Mouse (Mus musculus): Measurements from ENCODE around the gene Mb21d2.

Mb21d2 gene

DNA sequence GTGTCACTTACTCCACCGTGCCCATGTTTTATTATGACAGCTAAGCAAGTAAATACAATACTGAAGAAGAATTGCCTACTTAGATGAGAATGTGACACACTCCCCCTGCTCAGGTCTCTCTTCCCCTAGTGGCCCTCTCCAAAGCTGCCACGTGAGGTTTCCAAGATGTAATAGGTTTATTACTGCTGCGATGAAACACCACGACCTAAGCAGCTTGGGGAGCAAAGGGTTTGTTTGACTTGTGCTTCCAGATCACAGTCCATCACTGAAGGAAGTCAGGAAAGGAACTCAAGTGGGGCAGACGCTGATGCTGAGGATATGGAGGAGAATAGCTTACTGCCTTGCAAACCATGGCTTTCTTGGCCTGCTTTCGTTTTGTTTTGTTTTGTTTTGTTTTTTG is 65.9 kb downstream of the Mb21d2 start:
- DNase-seq (ENCODE audit: low spot score) = no peak

DNA sequence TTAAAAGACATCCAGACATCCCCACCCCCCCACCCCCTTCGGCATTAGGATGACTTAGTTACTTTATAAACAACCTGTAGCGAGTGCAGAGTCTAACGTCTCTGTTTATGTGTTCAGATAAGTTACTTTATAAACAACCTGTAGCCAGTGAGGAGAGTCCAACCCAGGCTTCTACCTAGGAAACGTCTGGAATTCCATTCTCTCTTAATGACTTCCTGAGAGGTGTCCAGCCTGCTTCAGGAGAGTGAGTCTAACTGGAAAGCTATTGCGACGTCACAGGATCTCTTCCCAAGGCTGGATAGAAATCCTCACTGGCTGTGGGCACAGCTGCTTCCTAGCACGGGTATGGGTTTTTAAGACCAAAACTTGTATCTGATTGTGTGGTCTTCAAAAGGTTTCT is 67.4 kb downstream of the Mb21d2 start:
- DNase-seq (ENCODE audit: low spot score) = no peak

GRCm38 (mm10) chr16:28859678-28860077 is 69.8 kb downstream of the Mb21d2 start:
- DNase-seq (ENCODE audit: low spot score) = no peak

GRCm38 (mm10) chr16:28859009-28859288 is 70.5 kb downstream of the Mb21d2 start:
- no peak for DNase-seq (ENCODE audit: low spot score)

DNA sequence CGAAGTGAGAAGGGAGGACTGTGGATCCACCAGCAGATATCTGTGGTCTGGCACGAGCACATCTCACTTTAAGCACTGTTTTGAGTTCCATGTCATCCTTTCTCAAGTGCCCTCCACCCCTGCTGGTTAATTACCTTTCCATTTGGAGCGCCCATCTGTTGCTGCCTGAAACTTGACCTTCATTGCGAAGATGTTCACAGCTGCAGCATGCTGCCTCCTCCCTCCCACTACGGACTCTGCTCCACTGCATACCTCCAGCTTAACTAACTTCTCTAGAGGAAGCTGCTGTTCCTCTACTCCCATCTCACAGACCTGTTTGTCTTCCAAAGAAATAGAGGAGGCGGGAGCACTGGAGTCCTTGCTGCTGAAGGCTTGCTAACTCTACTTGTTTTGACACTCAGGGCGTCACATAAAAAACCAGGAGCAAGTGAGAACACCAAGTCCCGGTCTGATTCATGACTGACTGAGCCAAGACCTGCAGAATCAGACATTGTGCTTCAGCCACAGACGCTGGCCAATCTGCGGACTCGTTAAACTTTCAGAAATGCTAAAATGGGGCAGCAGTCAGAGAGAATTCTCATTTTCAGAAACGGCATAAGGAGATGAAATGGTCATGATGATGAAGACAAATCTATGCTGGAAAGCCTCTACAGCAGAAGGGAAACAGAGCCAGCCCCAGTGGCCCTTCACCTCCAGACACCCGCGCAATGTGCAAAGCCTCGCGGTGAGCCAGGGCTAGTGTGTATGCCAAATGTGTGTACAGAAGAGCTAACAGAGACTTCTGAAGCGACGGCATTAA is 71.1 kb downstream of the Mb21d2 start:
- no peak for DNase-seq (ENCODE audit: low spot score)

GRCm38 (mm10) chr16:28851409-28851821 is 78.1 kb downstream of the Mb21d2 start:
- no peak for DNase-seq (ENCODE audit: low spot score)

DNA sequence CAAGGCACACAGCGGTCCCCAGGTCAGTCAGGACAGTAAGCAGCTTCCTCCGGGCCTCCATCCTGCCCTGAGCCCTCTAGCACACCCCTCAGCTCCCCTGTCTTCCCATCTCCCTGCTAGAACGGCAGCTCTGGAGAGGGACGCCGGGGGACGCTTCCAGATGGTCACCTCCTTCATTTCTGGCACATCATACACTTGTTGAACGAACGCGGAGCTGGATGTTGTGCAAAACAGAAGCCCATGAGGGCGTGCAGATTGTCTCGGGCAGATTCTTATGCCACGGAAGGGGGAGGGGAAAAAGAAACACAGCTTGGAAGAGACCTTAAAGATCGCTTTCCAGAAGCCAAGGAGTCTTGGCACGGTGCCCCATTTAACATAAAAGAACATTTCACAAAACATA is 78.6 kb downstream of the Mb21d2 start:
- no peak for DNase-seq (ENCODE audit: low spot score)

DNA sequence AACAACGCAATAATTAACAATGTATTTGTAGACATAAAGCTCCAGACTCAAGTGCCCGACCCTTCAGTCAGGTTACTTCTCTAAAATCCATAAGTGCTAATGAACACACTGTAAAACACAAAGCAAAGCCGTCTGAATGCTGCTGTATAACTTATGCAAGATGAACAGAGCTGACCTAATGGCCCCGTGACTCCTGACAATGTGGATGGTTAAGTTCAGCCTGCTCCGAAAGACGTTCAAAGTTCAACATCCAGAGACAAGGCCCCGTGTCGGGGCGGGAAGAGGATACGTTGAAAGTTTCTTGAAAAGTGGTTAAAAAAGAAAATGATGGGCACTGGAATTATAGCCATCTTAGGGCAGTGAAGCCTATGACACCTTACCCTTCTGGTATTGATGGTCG is 83.3 kb downstream of the Mb21d2 start:
- DNase-seq (ENCODE audit: low spot score) = no peak

- no peak for DNase-seq (ENCODE audit: low spot score)
Observed at GRCm38 (mm10) chr16:28845336-28845735, 84.1 kb downstream of the Mb21d2 start.

DNA sequence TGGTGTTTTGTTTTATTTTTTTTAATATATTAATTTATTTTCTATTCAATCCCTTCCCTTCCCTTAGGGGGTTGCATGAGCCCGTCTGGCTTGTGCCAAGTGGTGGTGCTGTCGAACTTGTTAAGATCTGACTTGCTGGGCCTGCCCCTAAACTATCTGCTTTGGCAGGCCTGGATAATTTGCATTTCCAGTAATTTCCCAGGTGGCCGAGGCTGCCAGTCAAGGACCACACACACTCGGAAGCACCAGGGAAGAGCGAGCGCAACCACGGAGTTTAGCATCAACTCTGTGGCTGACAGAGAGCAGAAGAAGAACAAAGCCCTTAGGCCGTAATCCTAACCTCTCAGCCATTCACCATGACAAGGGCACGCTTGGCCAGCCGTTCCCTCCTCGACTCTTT is 88.4 kb downstream of the Mb21d2 start:
- no peak for DNase-seq (ENCODE audit: low spot score)

DNA sequence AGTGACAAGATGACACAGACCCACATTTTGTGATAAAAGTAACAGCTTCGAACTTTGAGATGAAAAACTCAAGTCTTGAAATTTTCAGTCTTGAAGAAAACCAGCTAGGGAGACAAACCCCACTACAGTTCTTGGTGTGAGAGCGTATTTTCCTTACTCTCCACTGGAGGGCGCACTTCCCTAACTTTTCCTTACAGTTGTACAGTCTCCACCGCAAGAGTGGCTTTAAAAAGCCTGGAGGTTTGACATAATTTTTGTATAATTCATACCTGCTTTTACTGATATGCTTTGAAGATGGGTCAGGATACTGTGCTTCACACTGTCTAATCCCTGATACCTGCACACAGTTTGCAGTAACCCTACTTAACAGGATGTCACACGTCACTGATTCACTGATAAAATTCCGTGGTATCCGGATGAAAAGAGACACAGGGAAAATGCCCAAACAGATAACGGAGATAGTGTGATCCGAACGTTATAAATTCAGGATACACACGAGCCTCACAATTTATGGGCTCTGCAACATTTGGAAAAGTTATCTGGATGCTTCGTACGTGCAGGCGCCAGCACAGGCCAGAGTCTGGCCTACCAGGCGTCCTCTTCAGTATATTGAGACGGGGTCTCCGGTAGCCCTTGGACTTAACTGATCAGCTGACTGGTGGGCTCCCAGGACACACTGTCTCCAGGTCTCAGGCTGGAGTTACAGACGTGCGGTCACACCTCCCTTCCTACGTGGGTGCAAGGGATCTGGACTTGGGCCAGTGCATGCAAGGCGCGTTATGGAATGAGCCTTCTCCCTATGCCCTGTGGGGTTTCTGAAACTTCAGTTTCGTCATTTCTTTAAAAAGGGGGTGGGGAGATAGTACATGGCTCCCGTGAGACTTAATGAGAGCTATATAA is 89.1 kb downstream of the Mb21d2 start:
- peak; percentile 55 for DNase-seq (ENCODE audit: low spot score)

DNA sequence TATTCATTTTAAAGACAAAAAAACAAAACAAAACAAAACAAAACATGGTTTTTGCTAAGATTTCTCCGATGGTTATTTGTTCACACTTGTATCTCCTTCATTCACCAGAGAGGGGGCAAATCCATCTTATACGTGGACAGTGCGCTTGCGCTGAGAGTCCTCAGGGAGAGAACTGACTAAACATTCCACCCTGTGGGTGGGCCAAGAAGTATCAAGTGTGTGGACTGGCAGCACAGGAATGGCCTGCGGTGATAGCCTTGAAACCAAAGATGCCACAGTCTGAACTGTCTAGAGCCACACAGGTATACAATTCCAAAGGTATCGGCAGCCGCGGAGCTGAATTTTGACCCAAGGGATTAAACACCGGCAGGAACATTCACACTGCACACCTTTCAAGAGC is 89.9 kb downstream of the Mb21d2 start:
- no peak for DNase-seq (ENCODE audit: low spot score)

DNA sequence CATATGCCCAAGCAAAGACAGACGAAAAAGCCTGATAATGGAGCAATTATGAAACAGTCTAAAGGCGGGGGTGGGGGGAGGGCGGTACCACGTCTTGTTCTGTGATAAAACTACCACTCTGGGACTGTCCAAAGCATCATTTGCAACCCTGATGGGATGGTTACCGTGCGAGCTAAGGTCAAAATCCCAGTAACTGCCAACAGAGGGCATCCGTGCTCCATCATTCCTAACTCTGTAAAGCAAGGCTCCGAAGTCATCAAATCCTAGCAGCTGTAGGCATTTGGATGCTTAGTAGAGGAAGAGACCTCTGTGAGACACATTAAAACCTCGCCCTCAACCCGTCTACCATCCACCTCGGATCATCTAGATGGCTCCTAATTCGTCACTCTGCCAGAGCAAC is 91.5 kb downstream of the Mb21d2 start:
- DNase-seq (ENCODE audit: low spot score) = peak; percentile 57

DNA sequence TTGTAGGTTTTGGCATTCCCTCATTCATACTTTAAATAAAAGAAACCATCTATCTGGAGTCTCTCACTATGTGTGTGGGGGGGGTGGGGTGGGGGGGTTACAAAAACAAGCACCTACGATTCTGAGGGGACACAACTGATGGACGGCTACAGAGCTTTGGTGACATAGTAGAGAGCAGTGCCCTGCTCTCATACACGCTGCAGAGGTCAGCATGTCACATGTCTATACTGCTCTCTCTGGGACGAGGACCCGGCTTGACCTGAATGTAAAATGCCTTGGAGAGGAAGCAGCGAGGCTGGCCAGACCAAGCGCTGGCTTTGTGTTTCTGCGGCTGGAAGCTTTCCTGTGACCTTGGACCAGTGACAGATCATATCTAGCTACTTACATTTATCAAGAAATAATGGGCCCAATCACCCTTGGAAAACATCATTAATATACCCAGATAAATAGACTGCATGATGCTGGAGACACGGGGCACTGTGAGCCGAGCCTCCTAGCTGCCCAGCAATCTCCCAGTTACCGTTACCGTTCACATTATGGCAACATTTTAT is 97.3 kb downstream of the Mb21d2 start:
- no peak for DNase-seq (ENCODE audit: low spot score)

DNA sequence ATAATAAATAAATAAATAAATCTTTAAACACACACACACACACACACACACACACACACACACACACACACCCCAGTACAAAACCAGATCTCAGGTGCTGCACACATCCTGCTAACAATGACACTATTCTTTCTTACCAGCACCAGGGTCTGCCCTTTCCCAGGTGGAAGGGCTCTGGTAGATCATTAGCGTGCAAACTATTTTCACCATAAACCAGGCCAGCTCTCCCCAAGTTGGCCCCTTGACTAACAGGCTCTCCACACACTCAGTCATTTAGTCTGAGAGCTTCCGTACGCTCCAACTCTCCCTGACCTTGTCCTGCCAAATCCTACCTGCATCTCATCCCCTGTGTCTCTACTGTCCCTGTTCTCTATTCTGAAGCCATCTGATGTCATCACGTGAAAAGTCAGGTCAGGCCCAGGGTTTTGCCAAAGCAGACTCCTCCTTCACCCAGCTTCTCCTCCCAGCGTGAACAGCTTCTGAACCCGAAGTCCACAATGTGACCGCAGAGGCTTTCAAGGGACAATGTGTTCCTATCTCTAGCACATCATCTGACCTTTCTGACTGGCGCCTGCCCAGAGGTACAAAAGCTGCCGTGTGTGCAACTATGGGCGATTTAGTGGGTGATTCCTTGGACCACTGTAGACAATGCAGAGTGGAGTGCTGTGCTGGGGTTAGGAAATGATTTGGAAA is 100.1 kb downstream of the Mb21d2 start:
- DNase-seq (ENCODE audit: low spot score) = no peak

- DNase-seq (ENCODE audit: low spot score) = no peak
Observed at GRCm38 (mm10) chr16:28824781-28825180, 104.7 kb downstream of the Mb21d2 start.

- DNase-seq (ENCODE audit: low spot score) = no peak
Observed at GRCm38 (mm10) chr16:28821774-28822173, 107.7 kb downstream of the Mb21d2 start.

DNA sequence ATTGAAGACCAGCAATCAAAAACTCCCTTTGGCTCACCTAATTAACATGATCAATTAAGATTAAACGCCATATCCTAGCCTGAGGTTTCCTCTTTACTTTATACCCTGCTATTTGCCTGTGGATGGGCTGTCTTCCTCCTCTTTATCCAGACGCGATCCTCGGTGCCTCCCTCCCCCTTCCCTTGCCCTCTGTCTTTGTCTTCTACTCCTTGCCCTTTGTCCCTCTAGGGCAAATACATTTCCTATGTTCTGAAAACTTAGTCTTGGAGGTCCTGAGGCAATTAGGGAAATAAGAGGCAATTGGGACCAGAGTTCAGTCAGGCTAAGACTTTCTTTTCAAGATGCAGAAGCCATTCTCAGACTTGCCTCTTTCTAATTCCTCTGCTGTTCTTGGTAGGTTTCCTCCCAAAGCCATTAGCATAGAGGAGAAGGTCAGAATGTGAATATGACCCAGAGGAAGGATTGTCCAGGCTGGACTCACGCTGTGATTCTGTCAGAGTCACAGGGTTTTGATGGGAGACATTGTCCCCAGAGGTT is 110.7 kb downstream of the Mb21d2 start:
- DNase-seq (ENCODE audit: low spot score) = no peak

- no peak for DNase-seq (ENCODE audit: low spot score)
Observed at GRCm38 (mm10) chr16:28813290-28813689, 116.2 kb downstream of the Mb21d2 start.

DNA sequence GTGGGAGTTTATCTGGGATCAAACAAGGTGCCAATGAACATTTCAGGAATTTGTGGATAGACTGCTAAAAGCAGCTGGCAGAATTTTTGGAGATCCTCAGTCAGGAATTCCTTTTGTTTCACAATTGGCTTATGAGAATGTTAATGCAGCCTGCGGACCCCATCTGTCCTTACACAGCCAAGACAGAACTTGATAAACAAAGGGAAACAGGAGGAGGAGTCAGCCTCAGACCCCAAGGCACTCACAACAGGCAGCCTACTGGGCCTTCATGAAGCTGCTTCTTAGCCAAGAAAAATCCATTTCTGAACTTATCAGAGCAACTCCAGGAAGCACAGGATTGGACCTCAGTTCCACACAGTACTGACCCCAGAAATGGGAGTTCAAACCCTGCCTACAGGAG is 120.4 kb downstream of the Mb21d2 start:
- no peak for DNase-seq (ENCODE audit: low spot score)

- DNase-seq (ENCODE audit: low spot score) = peak; percentile 1
Observed at GRCm38 (mm10) chr16:28793115-28793514, 136.4 kb downstream of the Mb21d2 start.

Measured in ovary, postnatal 14 days (tissue).